Mouse (Mus musculus): ENCODE data around the gene Pgrmc2. TPM values are rescaled to one million over a fixed set of nuclear protein-coding genes. Genes with fewer than 3 reads are reported as not detected.

Gene Pgrmc2
- total and polyA plus RNA-seq, 3 experiments: 18.5 to 50.4 (median 31.6) TPM

GRCm38 (mm10) chr3:41053334-41053733, 29.5 kb downstream of the Pgrmc2 start:
- in situ Hi-C loops (cut with MboI; ENCODE audit: low pct_ligation_motif_present, low pct_unique_long_range_greater_than_20kb, low sequenced_read_pairs) (no loop called here), dilution Hi-C loops (cut with MboI; ENCODE audit: extremely low pct_ligation_motif_present, extremely low pct_unique_long_range_greater_than_20kb, low sequenced_read_pairs) (no loop called here)
- H3K9ac ChIP-seq (ENCODE audit: insufficient read depth, low read depth): no peak overlapping the region
- no peak overlapping the region for H3K4me2 ChIP-seq (ENCODE audit: insufficient read depth, low read depth, poor library complexity, severe bottlenecking)
- no peaks in the 10 kb centered on the region for H3K36me3 ChIP-seq (replicated peaks in 1 of 2; ENCODE audit: control insufficient read depth in 1 of 2, insufficient read depth in 1 of 2, low read length in 1 of 2)
- DNase-seq (ENCODE audit: extremely low read depth): no peak
- H3K27ac ChIP-seq (ENCODE audit: insufficient read depth, low read depth): no peak overlapping the region
- H3K27me3 ChIP-seq (replicated peaks): no peaks in the 10 kb centered on the region
- TF ChIP-seq ETS1 (conservative IDR thresholded peaks at IDR 0.05; ENCODE audit: low read depth, low read length) (no peak), TCF12 (IDR thresholded peaks at IDR 0.05; ENCODE audit: low read depth, low read length) (no peak), EP300 (IDR thresholded peaks at IDR 0.05; ENCODE audit: low read length) (no peak), ZMIZ1 (IDR thresholded peaks at IDR 0.05; ENCODE audit: low read depth, low read length) (no peak), HCFC1 (IDR thresholded peaks at IDR 0.05; ENCODE audit: low read depth, low read length) (no peak), ZC3H11A (IDR thresholded peaks at IDR 0.05; ENCODE audit: low read depth, low read length) (no peak), SMC3 (IDR thresholded peaks at IDR 0.05; ENCODE audit: low read depth, low read length) (no peak), MAFK (IDR thresholded peaks at IDR 0.05; ENCODE audit: insufficient replicate concordance, low read length) (no peak), KAT2A (IDR thresholded peaks at IDR 0.05; ENCODE audit: insufficient replicate concordance, low read length) (no peak), E2F4 (IDR thresholded peaks at IDR 0.05; ENCODE audit: insufficient replicate concordance, low read depth, low read length) (no peak), MYC (IDR thresholded peaks at IDR 0.05; ENCODE audit: low read depth, low read length) (no peak), ZKSCAN1 (IDR thresholded peaks at IDR 0.05; ENCODE audit: borderline replicate concordance, low read depth, low read length) (no peak)
- no peaks in the 10 kb centered on the region for H3K79me2 ChIP-seq (replicated peaks; ENCODE audit: control insufficient read depth, extremely low read depth, insufficient read depth, poor library complexity, severe bottlenecking)
- H3K9me3 ChIP-seq (replicated peaks; ENCODE audit: low read length): no peaks in the 10 kb centered on the region
- H3K4me1 ChIP-seq (ENCODE audit: control insufficient read depth in 1 of 2, insufficient read depth in 2 of 2): peaks cover 1 to 7% of the 10 kb centered on the region in 2 experiments; a peak in 3 of 4 replicates
- H3K4me3 ChIP-seq (replicated peaks in 1 of 3; ENCODE audit: low read depth in 2 of 3, low read length in 2 of 3, poor library complexity in 1 of 3): no peak overlapping the region

GRCm38 (mm10) chr3:41047838-41048237, 35.0 kb downstream of the Pgrmc2 start:
- no peak overlapping the region for H3K9ac ChIP-seq (ENCODE audit: insufficient read depth, low read depth)
- H3K27ac ChIP-seq (ENCODE audit: insufficient read depth, low read depth): no peak overlapping the region
- H3K79me2 ChIP-seq (replicated peaks; ENCODE audit: control insufficient read depth, extremely low read depth, insufficient read depth, poor library complexity, severe bottlenecking): no peaks in the 10 kb centered on the region
- no peak for DNase-seq (ENCODE audit: extremely low read depth)
- H3K4me1 ChIP-seq (ENCODE audit: control insufficient read depth in 1 of 2, insufficient read depth in 2 of 2): peaks cover 0 to 4% of the 10 kb centered on the region in 2 experiments; a peak in 2 of 4 replicates
- H3K27me3 ChIP-seq (replicated peaks): no peaks in the 10 kb centered on the region
- TF ChIP-seq CHD2 (IDR thresholded peaks at IDR 0.05; ENCODE audit: low read length): no peak
- no peak for TF ChIP-seq RAD21 (IDR thresholded peaks at IDR 0.05; ENCODE audit: low read depth, low read length)
- TF ChIP-seq MAFK (IDR thresholded peaks at IDR 0.05; ENCODE audit: insufficient replicate concordance, low read length): no peak
- TF ChIP-seq BHLHE40 (IDR thresholded peaks at IDR 0.05; ENCODE audit: low read depth, low read length): no peak
- no peak for TF ChIP-seq ZMIZ1 (IDR thresholded peaks at IDR 0.05; ENCODE audit: low read depth, low read length)
- TF ChIP-seq NRF1 (IDR thresholded peaks at IDR 0.05; ENCODE audit: low read depth, low read length): no peak
- TF ChIP-seq RCOR1 (conservative IDR thresholded peaks at IDR 0.05; ENCODE audit: low read depth, low read length): no peak
- no peak for TF ChIP-seq PAX5 (IDR thresholded peaks at IDR 0.05; ENCODE audit: low read length)
- no peak for TF ChIP-seq ZKSCAN1 (IDR thresholded peaks at IDR 0.05; ENCODE audit: borderline replicate concordance, low read depth, low read length)
- TF ChIP-seq UBTF (IDR thresholded peaks at IDR 0.05; ENCODE audit: low read depth, low read length): no peak
- no peak for TF ChIP-seq POLR2AphosphoS2 (IDR thresholded peaks at IDR 0.05; ENCODE audit: low read depth, low read length)
- no peak for TF ChIP-seq ZNF384 (IDR thresholded peaks at IDR 0.05; ENCODE audit: low read depth, low read length)
- no peak for TF ChIP-seq MAX (IDR thresholded peaks at IDR 0.05; ENCODE audit: low read length)
- no peak for TF ChIP-seq HCFC1 (IDR thresholded peaks at IDR 0.05; ENCODE audit: low read depth, low read length)
- TF ChIP-seq KAT2A (IDR thresholded peaks at IDR 0.05; ENCODE audit: insufficient replicate concordance, low read length): no peak
- TF ChIP-seq TCF12 (IDR thresholded peaks at IDR 0.05; ENCODE audit: low read depth, low read length): no peak
- H3K4me3 ChIP-seq (replicated peaks in 1 of 3; ENCODE audit: low read depth in 2 of 3, low read length in 2 of 3, poor library complexity in 1 of 3): no peak overlapping the region
- dilution Hi-C loops (cut with MboI; ENCODE audit: extremely low pct_ligation_motif_present, extremely low pct_unique_long_range_greater_than_20kb, low sequenced_read_pairs): no loop called here
- no peaks in the 10 kb centered on the region for H3K9me3 ChIP-seq (replicated peaks; ENCODE audit: low read length)
- H3K4me2 ChIP-seq (ENCODE audit: insufficient read depth, low read depth, poor library complexity, severe bottlenecking): no peak overlapping the region
- in situ Hi-C loops (cut with MboI; ENCODE audit: low pct_ligation_motif_present, low pct_unique_long_range_greater_than_20kb, low sequenced_read_pairs): no loop called here
- no peaks in the 10 kb centered on the region for H3K36me3 ChIP-seq (replicated peaks in 1 of 2; ENCODE audit: control insufficient read depth in 1 of 2, insufficient read depth in 1 of 2, low read length in 1 of 2)
